Mouse (Mus musculus): Measurements from ENCODE around the gene Mrpl12. TPM values are rescaled to one million over a fixed set of nuclear protein-coding genes. Genes with fewer than 3 reads are reported as not detected.

Gene Mrpl12
- total and polyA plus RNA-seq, 3 experiments, result 60.3 to 363 (median 267) TPM

DNA sequence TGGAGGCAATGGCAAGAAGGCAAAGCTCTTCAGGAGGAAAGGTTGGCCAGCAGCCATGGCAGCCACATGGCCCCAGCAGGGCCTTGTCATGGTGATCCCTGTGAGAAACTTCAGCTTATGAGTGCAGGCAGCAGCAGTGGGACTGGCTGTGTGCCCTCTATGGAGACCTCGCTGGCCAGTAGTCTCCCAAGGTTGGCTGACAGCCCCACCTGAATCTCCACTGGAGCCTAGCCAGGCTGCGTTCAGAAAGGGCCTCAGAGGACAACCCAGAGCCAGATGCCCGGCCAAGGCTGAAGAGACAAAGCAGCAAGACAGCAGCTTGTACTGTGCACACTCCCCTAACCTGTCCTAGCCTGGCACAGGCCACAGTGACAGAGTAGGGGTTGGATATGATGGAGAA is 54.1 kb downstream of the Mrpl12 start:
- Histone ChIP-seq H3K9me3 (replicated peaks; ENCODE audit: low read length) (no peaks in the 10 kb centered on the region), H3K9ac (ENCODE audit: insufficient read depth, low read depth) (no peak overlapping the region), H3K27ac (ENCODE audit: insufficient read depth, low read depth) (no peak overlapping the region), H3K4me3 (replicated peaks in 1 of 3; ENCODE audit: low read depth in 2 of 3, low read length in 2 of 3, poor library complexity in 1 of 3) (no peak overlapping the region), H3K79me2 (replicated peaks; ENCODE audit: control insufficient read depth, extremely low read depth, insufficient read depth, poor library complexity, severe bottlenecking) (no peaks in the 10 kb centered on the region), H3K4me2 (ENCODE audit: insufficient read depth, low read depth, poor library complexity, severe bottlenecking) (no peak overlapping the region), H3K36me3 (replicated peaks in 1 of 2; ENCODE audit: control insufficient read depth in 1 of 2, insufficient read depth in 1 of 2, low read length in 1 of 2) (peaks cover 15 to 25% of the 10 kb centered on the region in 2 experiments), H3K27me3 (replicated peaks) (peaks cover 16% of the 10 kb centered on the region), H3K4me1 (ENCODE audit: control insufficient read depth in 1 of 2, insufficient read depth in 2 of 2) (peaks cover 27 to 37% of the 10 kb centered on the region in 2 experiments)
- in situ Hi-C loops (cut with MboI; ENCODE audit: low pct_ligation_motif_present, low pct_unique_long_range_greater_than_20kb, low sequenced_read_pairs) (no loop called here), dilution Hi-C loops (cut with MboI; ENCODE audit: extremely low pct_ligation_motif_present, extremely low pct_unique_long_range_greater_than_20kb, low sequenced_read_pairs) (no loop called here)
- DNase-seq (ENCODE audit: extremely low read depth), result no peak
- no peak for TF ChIP-seq TCF12 (IDR thresholded peaks at IDR 0.05; ENCODE audit: low read depth, low read length)
- TF ChIP-seq CTCF (conservative IDR thresholded peaks at IDR 0.05 in 1 of 2, IDR thresholded peaks at IDR 0.05 in 1 of 2; ENCODE audit: low read depth in 2 of 2, low read length in 2 of 2), result no peak
- no peak for TF ChIP-seq EP300 (IDR thresholded peaks at IDR 0.05; ENCODE audit: low read length)
- TF ChIP-seq ZKSCAN1 (IDR thresholded peaks at IDR 0.05; ENCODE audit: borderline replicate concordance, low read depth, low read length), result no peak
- TF ChIP-seq BHLHE40 (IDR thresholded peaks at IDR 0.05; ENCODE audit: low read depth, low read length), result no peak
- TF ChIP-seq MAX (IDR thresholded peaks at IDR 0.05; ENCODE audit: low read length), result no peak
- TF ChIP-seq NRF1 (IDR thresholded peaks at IDR 0.05; ENCODE audit: low read depth, low read length), result no peak
- TF ChIP-seq MAZ (IDR thresholded peaks at IDR 0.05; ENCODE audit: low read depth, low read length), result no peak
- no peak for TF ChIP-seq USF1 (IDR thresholded peaks at IDR 0.05; ENCODE audit: low read depth, low read length)
- TF ChIP-seq NELFE (IDR thresholded peaks at IDR 0.05; ENCODE audit: low read depth, low read length), result no peak
- TF ChIP-seq CHD2 (IDR thresholded peaks at IDR 0.05; ENCODE audit: low read length), result no peak
- TF ChIP-seq GABPA (IDR thresholded peaks at IDR 0.05; ENCODE audit: insufficient replicate concordance, low read depth, low read length), result no peak
- no peak for TF ChIP-seq SMC3 (IDR thresholded peaks at IDR 0.05; ENCODE audit: low read depth, low read length)
- TF ChIP-seq SIN3A (IDR thresholded peaks at IDR 0.05; ENCODE audit: low read length), result no peak

Other genes starting within 250 kb of the Mrpl12 start
Only the 20 nearest of the 30 such genes appear.
- gene Actg1, start 136.1 kb upstream of the Mrpl12 start, total RNA-seq (2012; rRNA removed), result 1,832 and 2,176 TPM in 2 replicates
- gene Actg1, start 136.1 kb upstream of the Mrpl12 start, total RNA-seq (2014; rRNA removed), result 2,424 and 2,484 TPM in 2 replicates
- 3,554 and 4,362 TPM in 2 replicates for gene Actg1, start 136.1 kb upstream of the Mrpl12 start, polyA plus RNA-seq (2012; ENCODE audit: insufficient read length, low read depth)
- 0.25 TPM in 1 of 2 replicates, not detected in the other for gene Fscn2, start 123.1 kb upstream of the Mrpl12 start, total RNA-seq (2012; rRNA removed)
- not detected in 2 replicates for gene Fscn2, start 123.1 kb upstream of the Mrpl12 start, total RNA-seq (2014; rRNA removed)
- gene Fscn2, start 123.1 kb upstream of the Mrpl12 start, polyA plus RNA-seq (2012; ENCODE audit: insufficient read length, low read depth), result not detected in 2 replicates
- gene Faap100, start 105.8 kb upstream of the Mrpl12 start, total RNA-seq (2012; rRNA removed), result 17.7 and 19.6 TPM in 2 replicates
- 6.6 and 7.7 TPM in 2 replicates for gene Faap100, start 105.8 kb upstream of the Mrpl12 start, total RNA-seq (2014; rRNA removed)
- 13.1 and 14.3 TPM in 2 replicates for gene Faap100, start 105.8 kb upstream of the Mrpl12 start, polyA plus RNA-seq (2012; ENCODE audit: insufficient read length, low read depth)
- 50.4 and 67.4 TPM in 2 replicates for gene Nploc4, start 46.9 kb upstream of the Mrpl12 start, total RNA-seq (2012; rRNA removed)
- gene Nploc4, start 46.9 kb upstream of the Mrpl12 start, total RNA-seq (2014; rRNA removed), result 38.3 and 40.6 TPM in 2 replicates
- 97.8 and 115 TPM in 2 replicates for gene Nploc4, start 46.9 kb upstream of the Mrpl12 start, polyA plus RNA-seq (2012; ENCODE audit: insufficient read length, low read depth)
- gene Tspan10, start 42.0 kb upstream of the Mrpl12 start, total RNA-seq (2012; rRNA removed), result 0.08 TPM in 1 of 2 replicates, not detected in the other
- 0.30 TPM in 1 of 2 replicates, not detected in the other for gene Tspan10, start 42.0 kb upstream of the Mrpl12 start, total RNA-seq (2014; rRNA removed)
- gene Tspan10, start 42.0 kb upstream of the Mrpl12 start, polyA plus RNA-seq (2012; ENCODE audit: insufficient read length, low read depth), result 0.25 and 0.31 TPM in 2 replicates
- gene Pde6g, start 31.1 kb upstream of the Mrpl12 start, total RNA-seq (2012; rRNA removed), result 0.34 TPM in 2 replicates
- gene Pde6g, start 31.1 kb upstream of the Mrpl12 start, total RNA-seq (2014; rRNA removed), result 0.41 TPM in 1 of 2 replicates, not detected in the other
- 0.31 and 0.34 TPM in 2 replicates for gene Pde6g, start 31.1 kb upstream of the Mrpl12 start, polyA plus RNA-seq (2012; ENCODE audit: insufficient read length, low read depth)
- 18.7 and 31.4 TPM in 2 replicates for gene Oxld1, start 26.5 kb upstream of the Mrpl12 start, total RNA-seq (2012; rRNA removed)
- 17.6 and 20.3 TPM in 2 replicates for gene Oxld1, start 26.5 kb upstream of the Mrpl12 start, total RNA-seq (2014; rRNA removed)
- gene Oxld1, start 26.5 kb upstream of the Mrpl12 start, polyA plus RNA-seq (2012; ENCODE audit: insufficient read length, low read depth), result 10.4 and 12.2 TPM in 2 replicates
- gene Ccdc137, start 26.5 kb upstream of the Mrpl12 start, total RNA-seq (2012; rRNA removed), result 30.1 and 43.9 TPM in 2 replicates
- 54.6 and 61.1 TPM in 2 replicates for gene Ccdc137, start 26.5 kb upstream of the Mrpl12 start, total RNA-seq (2014; rRNA removed)
- 70.4 and 104 TPM in 2 replicates for gene Ccdc137, start 26.5 kb upstream of the Mrpl12 start, polyA plus RNA-seq (2012; ENCODE audit: insufficient read length, low read depth)
- 24.8 and 26.1 TPM in 2 replicates for gene Arl16, start 17.0 kb upstream of the Mrpl12 start, total RNA-seq (2012; rRNA removed)
- gene Arl16, start 17.0 kb upstream of the Mrpl12 start, total RNA-seq (2014; rRNA removed), result 34.6 and 42.6 TPM in 2 replicates
- gene Arl16, start 17.0 kb upstream of the Mrpl12 start, polyA plus RNA-seq (2012; ENCODE audit: insufficient read length, low read depth), result 19.8 and 22.8 TPM in 2 replicates
- gene Slc25a10, start 7.2 kb downstream of the Mrpl12 start, total RNA-seq (2012; rRNA removed), result 32.9 and 48.5 TPM in 2 replicates
- 29.5 and 34.6 TPM in 2 replicates for gene Slc25a10, start 7.2 kb downstream of the Mrpl12 start, total RNA-seq (2014; rRNA removed)
- gene Slc25a10, start 7.2 kb downstream of the Mrpl12 start, polyA plus RNA-seq (2012; ENCODE audit: insufficient read length, low read depth), result 43.4 and 45.9 TPM in 2 replicates
- 0.13 TPM in 1 of 2 replicates, not detected in the other for gene Gcgr, start 46.1 kb downstream of the Mrpl12 start, total RNA-seq (2012; rRNA removed)
- gene Gcgr, start 46.1 kb downstream of the Mrpl12 start, total RNA-seq (2014; rRNA removed), result 0.09 and 0.16 TPM in 2 replicates
- gene Gcgr, start 46.1 kb downstream of the Mrpl12 start, polyA plus RNA-seq (2012; ENCODE audit: insufficient read length, low read depth), result 0.20 TPM in 1 of 2 replicates, not detected in the other
- gene Mcrip1, start 65.1 kb downstream of the Mrpl12 start, total RNA-seq (2012; rRNA removed), result 25.8 and 39.6 TPM in 2 replicates
- 37.6 and 46.2 TPM in 2 replicates for gene Mcrip1, start 65.1 kb downstream of the Mrpl12 start, total RNA-seq (2014; rRNA removed)
- 60.2 and 66.5 TPM in 2 replicates for gene Mcrip1, start 65.1 kb downstream of the Mrpl12 start, polyA plus RNA-seq (2012; ENCODE audit: insufficient read length, low read depth)
- gene Ppp1r27, start 66.5 kb downstream of the Mrpl12 start, total RNA-seq (2012; rRNA removed), result not detected in 2 replicates
- gene Ppp1r27, start 66.5 kb downstream of the Mrpl12 start, total RNA-seq (2014; rRNA removed), result not detected in 2 replicates
- not detected in 2 replicates for gene Ppp1r27, start 66.5 kb downstream of the Mrpl12 start, polyA plus RNA-seq (2012; ENCODE audit: insufficient read length, low read depth)
- gene P4hb, start 88.6 kb downstream of the Mrpl12 start, total RNA-seq (2012; rRNA removed), result 531 and 594 TPM in 2 replicates
- gene P4hb, start 88.6 kb downstream of the Mrpl12 start, total RNA-seq (2014; rRNA removed), result 453 and 486 TPM in 2 replicates
- gene P4hb, start 88.6 kb downstream of the Mrpl12 start, polyA plus RNA-seq (2012; ENCODE audit: insufficient read length, low read depth), result 644 and 662 TPM in 2 replicates
- gene Arhgdia, start 97.0 kb downstream of the Mrpl12 start, total RNA-seq (2012; rRNA removed), result 417 and 467 TPM in 2 replicates
- gene Arhgdia, start 97.0 kb downstream of the Mrpl12 start, total RNA-seq (2014; rRNA removed), result 126 and 172 TPM in 2 replicates
- gene Arhgdia, start 97.0 kb downstream of the Mrpl12 start, polyA plus RNA-seq (2012; ENCODE audit: insufficient read length, low read depth), result 957 and 958 TPM in 2 replicates
- 582 and 793 TPM in 2 replicates for gene Alyref, start 113.8 kb downstream of the Mrpl12 start, total RNA-seq (2012; rRNA removed)
- gene Alyref, start 113.8 kb downstream of the Mrpl12 start, total RNA-seq (2014; rRNA removed), result 358 and 361 TPM in 2 replicates
- gene Alyref, start 113.8 kb downstream of the Mrpl12 start, polyA plus RNA-seq (2012; ENCODE audit: insufficient read length, low read depth), result 444 and 451 TPM in 2 replicates
- 108 and 114 TPM in 2 replicates for gene Anapc11, start 113.8 kb downstream of the Mrpl12 start, total RNA-seq (2012; rRNA removed)
- gene Anapc11, start 113.8 kb downstream of the Mrpl12 start, total RNA-seq (2014; rRNA removed), result 51.7 and 57.0 TPM in 2 replicates
- gene Anapc11, start 113.8 kb downstream of the Mrpl12 start, polyA plus RNA-seq (2012; ENCODE audit: insufficient read length, low read depth), result 142 and 145 TPM in 2 replicates
- gene Npb, start 123.9 kb downstream of the Mrpl12 start, total RNA-seq (2012; rRNA removed), result 0.55 TPM in 1 of 2 replicates, not detected in the other
- gene Npb, start 123.9 kb downstream of the Mrpl12 start, total RNA-seq (2014; rRNA removed), result not detected in 2 replicates
- gene Npb, start 123.9 kb downstream of the Mrpl12 start, polyA plus RNA-seq (2012; ENCODE audit: insufficient read length, low read depth), result 1.0 and 1.3 TPM in 2 replicates
- gene Pcyt2, start 133.3 kb downstream of the Mrpl12 start, total RNA-seq (2012; rRNA removed), result 166 and 175 TPM in 2 replicates
- 149 and 154 TPM in 2 replicates for gene Pcyt2, start 133.3 kb downstream of the Mrpl12 start, total RNA-seq (2014; rRNA removed)
- gene Pcyt2, start 133.3 kb downstream of the Mrpl12 start, polyA plus RNA-seq (2012; ENCODE audit: insufficient read length, low read depth), result 155 and 158 TPM in 2 replicates
- 75.2 and 87.1 TPM in 2 replicates for gene Sirt7, start 140.6 kb downstream of the Mrpl12 start, total RNA-seq (2012; rRNA removed)
- gene Sirt7, start 140.6 kb downstream of the Mrpl12 start, total RNA-seq (2014; rRNA removed), result 71.7 and 74.4 TPM in 2 replicates
- 84.4 and 91.3 TPM in 2 replicates for gene Sirt7, start 140.6 kb downstream of the Mrpl12 start, polyA plus RNA-seq (2012; ENCODE audit: insufficient read length, low read depth)